18 mouse cellular contexts compared by ENCODE assay signal in the genomic region with DNA sequence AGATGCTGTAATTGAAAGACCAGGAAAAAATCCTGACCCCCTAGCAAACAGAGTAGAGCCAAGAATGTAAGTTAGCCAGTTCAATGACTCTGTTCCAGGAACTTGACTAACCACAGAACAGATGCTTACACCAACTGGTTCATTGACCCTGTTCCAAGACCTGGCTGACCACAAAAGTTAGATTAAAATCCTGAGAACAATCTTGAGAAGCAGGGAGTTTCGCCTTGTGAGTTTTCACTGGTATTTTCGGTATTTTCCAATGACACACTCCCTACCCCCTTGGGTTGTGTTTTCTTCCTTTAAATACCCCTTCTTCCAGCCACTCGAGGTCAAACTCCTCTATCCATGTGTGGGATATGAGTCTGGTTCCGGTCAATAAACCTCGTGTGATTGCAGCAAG. TPM values are rescaled to one million over a fixed set of nuclear protein-coding genes. Genes with fewer than 3 reads are reported as not detected.
DNase-seq lines count a peak whose midpoint lies in the region; ATAC-seq and TF ChIP-seq lines count a peak whose summit lies in the region.
"Had no signal": no experiment of that assay in that cellular context is flagged by ENCODE, and none has a peak within 500 bp of the region (broad histone marks: within the 10 kb centered on the region; RNA-seq: fewer than 3 reads in every experiment).

No protein-coding gene starts in this region.

- no peak overlapping the region for H3ac ChIP-seq in C2C12 (ENCODE audit: control insufficient read depth, insufficient read length, low read depth)

- H3K9me3 ChIP-seq in kidney, embryonic 14.5 days (ENCODE audit: control insufficient read depth, low read length), result peaks cover 6% of the 10 kb centered on the region; the same call in 1 of the 2 replicates
- H3K9me3 ChIP-seq: forebrain, embryonic 12.5 days; heart, embryonic 13.5 days had no signal

- peak overlapping the region; percentile 67 for H3K27ac ChIP-seq in kidney, adult 2 months (ENCODE audit: insufficient read depth, low read depth, low read length)
- H3K27ac ChIP-seq in kidney, embryonic 14.5 days (ENCODE audit: low read depth, low read length), result no peak overlapping the region
- peak overlapping the region; percentile 93 for H3K27ac ChIP-seq in embryonic fibroblast, embryonic 13.5 days (ENCODE audit: insufficient read depth, low read length)
- H3K27ac ChIP-seq: embryonic facial prominence, embryonic 13.5 days; forebrain, embryonic 12.5 days; gastrocnemius, adult 2 months; heart, embryonic 13.5 days; hindbrain, embryonic 14.5 days had no signal

- WGBS in kidney, adult 2 months, result 40% methylated on average over 5 of the region's 5 CpGs
- WGBS in kidney, embryonic 14.5 days, result 83% methylated on average over 5 of the region's 5 CpGs

- no peaks in the 10 kb centered on the region for H3K36me3 ChIP-seq in kidney, adult 2 months (ENCODE audit: control insufficient read depth, insufficient read depth, low read length)
- peaks cover 8% of the 10 kb centered on the region; the same call in 1 of the 2 replicates for H3K36me3 ChIP-seq in kidney, embryonic 14.5 days (ENCODE audit: control insufficient read depth, insufficient read depth, low read length)
- no peaks in the 10 kb centered on the region for H3K36me3 ChIP-seq in C2C12 (ENCODE audit: control insufficient read depth, insufficient read depth)

- intact Hi-C loops in left cerebral cortex, postnatal 36 days (cut with DNase I), result no loop called here

- H3K4me3 ChIP-seq in kidney, adult 2 months (ENCODE audit: insufficient read depth, low read depth, low read length), result no peak overlapping the region
- no peak overlapping the region for H3K4me3 ChIP-seq in kidney, embryonic 14.5 days (ENCODE audit: low read length)
- H3K4me3 ChIP-seq in C2C12 (ENCODE audit: insufficient read depth, poor library complexity, severe bottlenecking), result no peak overlapping the region
- no peak overlapping the region for H3K4me3 ChIP-seq in embryonic fibroblast, embryonic 13.5 days (ENCODE audit: insufficient read depth, low read length)
- H3K4me3 ChIP-seq: embryonic facial prominence, embryonic 13.5 days; forebrain, embryonic 12.5 days; gastrocnemius, adult 2 months; heart, embryonic 13.5 days had no signal

- no peaks in the 10 kb centered on the region for H3K79me3 ChIP-seq in C2C12 (ENCODE audit: low read depth)

- no peak overlapping the region for H3K9ac ChIP-seq in kidney, embryonic 14.5 days (ENCODE audit: low read depth, low read length)
- H3K9ac ChIP-seq: embryonic facial prominence, embryonic 13.5 days; forebrain, embryonic 12.5 days; heart, embryonic 13.5 days; hindbrain, embryonic 14.5 days had no signal

- TF ChIP-seq CTCF in kidney, adult 2 months (conservative IDR thresholded peaks at IDR 0.05; ENCODE audit: insufficient read depth, insufficient read length, low read depth, low read length), result no peak
- TF ChIP-seq CTCF in C2C12 (IDR thresholded peaks at IDR 0.05; ENCODE audit: control insufficient read depth, insufficient read depth, insufficient read length), result no peak
- no peak for TF ChIP-seq CTCF in embryonic fibroblast, embryonic 13.5 days (IDR thresholded peaks at IDR 0.05; ENCODE audit: borderline replicate concordance, insufficient read depth, low read length)

- H3K4me1 ChIP-seq in kidney, adult 2 months (ENCODE audit: control insufficient read depth, insufficient read depth, low read length), result peaks cover 28% of the 10 kb centered on the region; the same call in 1 of the 2 replicates
- H3K4me1 ChIP-seq in kidney, embryonic 14.5 days (ENCODE audit: control insufficient read depth, insufficient read depth, low read length), result peaks cover 8% of the 10 kb centered on the region
- no peaks in the 10 kb centered on the region; the same call in none of the 2 replicates for H3K4me1 ChIP-seq in embryonic fibroblast, embryonic 13.5 days (ENCODE audit: control insufficient read depth, insufficient read depth, low read length)

- H3K79me2 ChIP-seq in C2C12 (ENCODE audit: control insufficient read depth, insufficient read depth), result no peaks in the 10 kb centered on the region

- no peak for TF ChIP-seq POLR2A in kidney, adult 2 months (IDR thresholded peaks at IDR 0.05; ENCODE audit: low read depth, low read length)
- no peak for TF ChIP-seq POLR2A in embryonic fibroblast, embryonic 13.5 days (IDR thresholded peaks at IDR 0.05; ENCODE audit: low read depth, low read length)

- no peak overlapping the region for H3K4me2 ChIP-seq in kidney, embryonic 14.5 days (replicated peaks; ENCODE audit: low read depth, low read length)
- H3K4me2 ChIP-seq: embryonic facial prominence, embryonic 13.5 days; forebrain, embryonic 12.5 days; heart, embryonic 13.5 days; hindbrain, embryonic 14.5 days had no signal

- ATAC-seq in kidney, embryonic 14.5 days (ENCODE audit: low FRiP score, low TSS enrichment), result no peak
- ATAC-seq: midbrain, embryonic 16.5 days had no signal

- H3K27me3 ChIP-seq in kidney, adult 2 months (replicated peaks; ENCODE audit: control insufficient read depth, insufficient read depth, low read length), result no peaks in the 10 kb centered on the region
- H3K27me3 ChIP-seq in kidney, embryonic 14.5 days (ENCODE audit: control insufficient read depth, insufficient read depth, low read length), result no peaks in the 10 kb centered on the region
- H3K27me3 ChIP-seq in C2C12 (ENCODE audit: control insufficient read depth, insufficient read depth, insufficient read length), result no peaks in the 10 kb centered on the region
- H3K27me3 ChIP-seq: CH12.LX; embryonic facial prominence, embryonic 13.5 days; forebrain, embryonic 12.5 days; heart, embryonic 13.5 days had no signal

- peak; percentile 89 for DNase-seq in kidney, adult 2 months
- peak; percentile 89 for DNase-seq in 3T3-L1 (ENCODE audit: low read depth, low spot score)
- DNase-seq in left cerebral cortex, postnatal 36 days (ENCODE audit: low spot score in 2 of 2), result no peak
- DNase-seq in adrenal gland, postnatal 14 days, result no peak
- DNase-seq: adrenal gland, adult 8-10 months; cerebellum, adult 9-10 months; gastrocnemius, adult 2 months; lung, postnatal 14 days; right cerebral cortex, postnatal 4 days had no signal

TF ChIP-seq in C2C12, 6 proteins besides CTCF, POLR2A, EP300 and RAD21:
- TF ChIP-seq MYOD1 (IDR thresholded peaks at IDR 0.05; ENCODE audit: control insufficient read depth, insufficient read length, low read depth), result peak; percentile 34
- TF ChIP-seq MAX (IDR thresholded peaks at IDR 0.05), result no peak

RNA-seq across cellular contexts. Expression of gene Zfp810, which starts 2.2 kb away (rescaled TPM):
- polyA plus RNA-seq in kidney, adult 2 months (2012; rRNA removed), result 12.7 and 13.3 TPM in 2 replicates
- polyA plus RNA-seq in kidney, embryonic 14.5 days (2014; fragmentation: Nextera tagmentation; extraction: Ambion mirVana), result 18.5 and 28.8 TPM in 2 replicates
- 1.5 TPM for polyA plus RNA-seq in C2C12 (2012; fragmentation: generic; extraction: Trizol)
- 12.9 and 13.5 TPM in 2 replicates for polyA plus RNA-seq in embryonic fibroblast, embryonic 13.5 days (2011; ENCODE audit: insufficient read length, low read depth, missing spikeins)
- 10 to 100 TPM; 16.5 to 20.4 TPM for total RNA-seq in left cerebral cortex, postnatal 36 days (2021)
- total RNA-seq in adrenal gland, postnatal 14 days (2021), result 8.0 and 10.2 TPM in 2 replicates

RNA-seq across cellular contexts. Expression of gene Zfp599, which starts 50.0 kb away (rescaled TPM):
- 0.07 and 0.09 TPM in 2 replicates for polyA plus RNA-seq in kidney, adult 2 months (2012; rRNA removed)
- polyA plus RNA-seq in kidney, embryonic 14.5 days (2014; fragmentation: Nextera tagmentation; extraction: Ambion mirVana), result 5.3 and 7.8 TPM in 2 replicates
- polyA plus RNA-seq in C2C12 (2012; fragmentation: generic; extraction: Trizol), result 0.76 TPM
- 3.3 and 3.6 TPM in 2 replicates for polyA plus RNA-seq in embryonic fibroblast, embryonic 13.5 days (2011; ENCODE audit: insufficient read length, low read depth, missing spikeins)
- 1 to 10 TPM; 4.3 to 4.4 TPM for total RNA-seq in left cerebral cortex, postnatal 36 days (2021)
- 0.96 and 1.4 TPM in 2 replicates for total RNA-seq in adrenal gland, postnatal 14 days (2021)
- total RNA-seq: gastrocnemius, adult 2 months had no signal

Comparison
In these comparisons a context has a peak if more than half of its experiments do, and no peak if none do; other contexts are left out.
1. DNase-seq: peak in kidney, adult 2 months (single experiment) and 3T3-L1 (single experiment); none in left cerebral cortex, postnatal 36 days (0 of 2) and adrenal gland, postnatal 14 days (single experiment).